Mouse (Mus musculus) T-helper 2 cell (primary cell): ENCODE data around the gene Ppp1r16b.
"Not testable (repeated sequence)": the region's sequence is repeated elsewhere in the genome, so short reads cannot be mapped to it uniquely, and the experiment has no call there.

Experiments used
- in situ Hi-C: fragments of 300-600 bp; cut with MboI, MseI; formaldehyde crosslinking; loops from one replicate; pipeline ENCODE4 v1.15.1; 2025; ENCODE audit warnings: high pct_unique_total_duplicates

The Ppp1r16b gene

GRCm38 (mm10) chr2:158721481-158721880 is 56.3 kb downstream of the Ppp1r16b start:
- in situ Hi-C loops, result no loop called here

GRCm38 (mm10) chr2:158722135-158722534 is 56.9 kb downstream of the Ppp1r16b start:
- in situ Hi-C loops, result no loop called here

GRCm38 (mm10) chr2:158722991-158723551 is 57.9 kb downstream of the Ppp1r16b start:
- in situ Hi-C loops, result no loop called here

GRCm38 (mm10) chr2:158723806-158724205 is 58.6 kb downstream of the Ppp1r16b start:
- in situ Hi-C loops, result no loop called here

GRCm38 (mm10) chr2:158726252-158726651 is 61.1 kb downstream of the Ppp1r16b start:
- in situ Hi-C loops, result no loop called here

GRCm38 (mm10) chr2:158728061-158728815 is 63.0 kb downstream of the Ppp1r16b start:
- in situ Hi-C loops, result no loop called here

GRCm38 (mm10) chr2:158730896-158731295 is 65.7 kb downstream of the Ppp1r16b start:
- in situ Hi-C loops, result no loop called here

GRCm38 (mm10) chr2:158732521-158732920 is 67.3 kb downstream of the Ppp1r16b start:
- in situ Hi-C loops, result no loop called here

- in situ Hi-C loops, result no loop called here
These were observed 67.9 kb downstream of the Ppp1r16b start for GRCm38 (mm10) chr2:158733136-158733535.

GRCm38 (mm10) chr2:158733914-158734313 is 68.7 kb downstream of the Ppp1r16b start:
- in situ Hi-C loops, result no loop called here

- in situ Hi-C loops, result no loop called here
These were observed 69.4 kb downstream of the Ppp1r16b start for GRCm38 (mm10) chr2:158734500-158735152.

GRCm38 (mm10) chr2:158735340-158735739 is 70.1 kb downstream of the Ppp1r16b start:
- in situ Hi-C loops, result no loop called here

- in situ Hi-C loops, result not testable (repeated sequence)
These were observed 71.0 kb downstream of the Ppp1r16b start for GRCm38 (mm10) chr2:158736247-158736646.

GRCm38 (mm10) chr2:158738591-158738990 is 73.4 kb downstream of the Ppp1r16b start:
- in situ Hi-C loops, result no loop called here

GRCm38 (mm10) chr2:158739113-158739512 is 73.9 kb downstream of the Ppp1r16b start:
- in situ Hi-C loops, result no loop called here

GRCm38 (mm10) chr2:158741011-158741501 is 75.9 kb downstream of the Ppp1r16b start:
- in situ Hi-C loops, result no loop called here

- in situ Hi-C loops, result no loop called here
These were observed 77.2 kb downstream of the Ppp1r16b start for GRCm38 (mm10) chr2:158742431-158742830.

GRCm38 (mm10) chr2:158743518-158744141 is 78.4 kb downstream of the Ppp1r16b start:
- in situ Hi-C loops, result no loop called here

- in situ Hi-C loops, result loop anchor here (5.0 kb wide), 1 partner anchor 78 kb away; the partner anchor contains the start of gene Ppp1r16b
These were observed 79.9 kb downstream of the Ppp1r16b start for GRCm38 (mm10) chr2:158745049-158745482.

GRCm38 (mm10) chr2:158746164-158746563 is 81.0 kb downstream of the Ppp1r16b start:
- in situ Hi-C loops, result loop anchor here (5.0 kb wide), 1 partner anchor 79 kb away; the partner anchor contains the start of gene Ppp1r16b

- in situ Hi-C loops, result loop anchor here (5.0 kb wide), 1 partner anchor 82 kb away; the partner anchor contains the start of gene Ppp1r16b
These were observed 84.2 kb downstream of the Ppp1r16b start for GRCm38 (mm10) chr2:158749366-158749765.

- in situ Hi-C loops, result loop anchor here (10.0 kb wide), 1 partner anchor 335 kb away; no protein-coding TSS in a partner anchor
These were observed 95.0 kb downstream of the Ppp1r16b start for GRCm38 (mm10) chr2:158760231-158760630.
